Mouse (Mus musculus) neural tube, embryonic 14.5 days (tissue): ENCODE data around the gene Slc25a17. TPM values are rescaled to one million over a fixed set of nuclear protein-coding genes. Genes with fewer than 3 reads are reported as not detected.
A peak's percentile ranks its signal among the peaks of the same experiment; 100 is the strongest.

Experiments
- ATAC-seq: fragments of 200-750 bp; cut with Nextera tagmentation; 2 replicates; pipeline ENCODE4 v1.8.0; 2017; ENCODE audit warnings: low read depth, mild to moderate bottlenecking, moderate TSS enrichment, moderate library complexity
- H3K27ac ChIP-seq: fragments of 300-500 bp; sonication (generic); 2 replicates; pipeline ENCODE4 v1.5.1; 2014; ENCODE audit warnings: low read depth, mild to moderate bottlenecking, control low read depth, low read length, moderate library complexity, mixed read lengths
- H3K27me3 ChIP-seq: fragments of 300-500 bp; sonication (generic); 2 replicates; pipeline ENCODE4 v1.6.1; 2014; ENCODE audit warnings: low read length; ENCODE audit not compliant: control insufficient read depth, insufficient read depth
- H3K36me3 ChIP-seq: fragments of 300-500 bp; sonication (generic); 2 replicates; pipeline ENCODE4 v1.6.1; 2014; ENCODE audit warnings: low read length, mixed read lengths; ENCODE audit not compliant: control insufficient read depth, insufficient read depth
- H3K4me1 ChIP-seq: fragments of 300-500 bp; sonication (generic); 2 replicates; pipeline ENCODE4 v1.6.1; 2014; ENCODE audit warnings: low read length; ENCODE audit not compliant: control insufficient read depth, insufficient read depth
- H3K4me2 ChIP-seq: fragments of 300-500 bp; sonication (generic); 2 replicates; pipeline ENCODE4 v1.6.1; 2014; ENCODE audit warnings: mild to moderate bottlenecking, low read depth, low read length, control low read depth
- H3K4me3 ChIP-seq: fragments of 300-500 bp; sonication (generic); 2 replicates; pipeline ENCODE4 v1.5.1; 2014; ENCODE audit warnings: low read depth, low read length, control low read depth, mixed read lengths
- H3K9ac ChIP-seq: fragments of 300-500 bp; sonication (generic); replicated peaks from 2 replicates; pipeline ENCODE4 v1.6.1; 2014; ENCODE audit warnings: low read depth, mild to moderate bottlenecking, control low read depth, low read length, mixed read lengths
- H3K9me3 ChIP-seq: fragments of 300-500 bp; sonication (generic); 2 replicates; pipeline ENCODE4 v1.6.1; 2016; ENCODE audit warnings: low read length; ENCODE audit not compliant: control insufficient read depth
- WGBS: fragments of 180-500 bp; shearing (Covaris S2); extraction: QIAGEN DNeasy Blood & Tissue Kit; methylation state at CpG from one replicate; pipeline ENCODE4 v1.1.7; 2014; 5-methylcytosine and 5-hydroxymethylcytosine counted together
- polyA plus RNA-seq: library from polyadenylated mRNA; unstranded; fragments of >200 nt; fragmentation: Nextera tagmentation; extraction: Ambion mirVana; gene quantifications from 2 replicates; pipeline ENCODE4 v1.2.1, GENCODE M21; 2014

Slc25a17 gene
- polyA plus RNA-seq, 1 experiment from 2014 or later, result 157 TPM

DNA sequence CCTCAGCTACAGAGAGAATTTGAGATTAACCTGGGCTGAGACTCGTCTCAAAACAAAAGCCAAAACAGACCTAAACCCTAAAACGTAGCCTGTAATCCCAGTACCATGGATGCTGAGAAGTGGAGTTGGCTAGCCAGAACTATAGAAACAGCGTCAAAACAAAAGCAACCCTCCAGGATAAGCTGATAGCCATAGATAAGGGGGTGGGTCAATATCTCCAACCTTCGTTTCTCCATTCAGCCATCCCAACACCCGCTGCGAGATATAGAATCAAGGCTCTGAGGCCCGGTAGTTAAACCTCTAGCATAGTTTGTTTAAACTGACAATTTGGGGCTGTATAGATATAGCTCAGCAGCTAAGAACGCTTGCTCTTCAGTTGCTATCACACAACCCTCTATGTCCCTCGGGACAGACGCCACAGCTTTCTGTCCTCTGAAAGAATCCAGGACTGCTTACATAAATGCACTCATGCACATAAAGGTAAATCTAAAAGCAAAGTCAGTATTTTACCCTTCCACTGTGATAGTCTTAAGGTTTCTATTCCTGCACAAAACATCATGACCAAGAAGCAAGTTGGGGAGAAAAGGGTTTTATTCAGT is 904 bp upstream of the Slc25a17 start:
- Histone ChIP-seq H3K4me2 (peak overlapping the region; percentile 82; the same call in 1 of the 2 replicates), H3K4me3 (no peak overlapping the region), H3K27ac (peak overlapping the region; percentile 69; the same call in 1 of the 2 replicates), H3K4me1 (peaks cover 19% of the 10 kb centered on the region), H3K9ac (no peak overlapping the region), H3K9me3 (no peaks in the 10 kb centered on the region), H3K27me3 (no peaks in the 10 kb centered on the region), H3K36me3 (peaks cover 37% of the 10 kb centered on the region)
- ATAC-seq, result no peak
- 38% methylated on average over 10 of the region's 10 CpGs for WGBS

DNA sequence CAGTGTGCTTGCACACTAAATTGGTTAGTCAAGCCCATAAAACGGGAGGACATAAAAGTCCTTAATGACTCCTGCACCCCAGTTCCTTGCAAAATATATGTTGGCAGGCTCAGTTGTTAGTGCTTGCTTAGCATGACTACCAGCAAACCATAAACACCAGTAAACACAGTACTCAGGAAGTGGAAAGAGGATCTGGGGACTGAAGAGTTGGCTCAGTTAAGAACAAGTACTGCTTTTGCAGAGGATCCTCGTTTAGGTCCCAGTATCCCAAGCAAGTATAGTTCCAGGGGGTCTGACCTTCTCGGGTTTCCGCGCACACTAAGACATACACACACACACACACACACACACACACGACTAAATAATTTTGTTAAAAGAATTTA is 401 bp upstream of the Slc25a17 start:
- H3K9me3 ChIP-seq, result no peaks in the 10 kb centered on the region
- H3K9ac ChIP-seq, result no peak overlapping the region
- H3K36me3 ChIP-seq, result peaks cover 32% of the 10 kb centered on the region
- WGBS, result 39% methylated on average over 6 of the region's 6 CpGs
- H3K27me3 ChIP-seq, result no peaks in the 10 kb centered on the region
- peak overlapping the region; percentile 82 for H3K4me2 ChIP-seq
- peak overlapping the region; percentile 69; the same call in 1 of the 2 replicates for H3K27ac ChIP-seq
- peaks cover 19% of the 10 kb centered on the region for H3K4me1 ChIP-seq
- no peak; the same call in 1 of the 2 replicates for ATAC-seq
- H3K4me3 ChIP-seq, result peak overlapping the region; percentile 60

DNA sequence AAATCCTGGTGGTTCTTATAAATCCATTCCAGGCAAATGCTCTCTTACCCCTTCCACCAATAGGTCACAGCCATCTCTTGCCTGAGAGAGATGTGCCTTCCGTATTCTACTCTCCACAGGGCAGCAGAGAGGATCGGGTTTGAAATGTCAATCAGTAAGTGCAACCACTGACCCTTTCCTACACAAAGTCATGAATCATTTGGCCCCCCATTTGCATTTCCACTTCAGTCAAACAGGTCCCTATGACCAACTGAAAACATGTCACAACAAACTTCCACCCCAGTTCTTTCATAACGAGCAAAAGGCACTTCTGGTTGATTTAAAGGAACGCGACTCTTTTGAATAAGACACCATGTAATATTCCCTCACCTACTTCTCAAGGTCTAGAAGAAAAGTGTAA is 1.2 kb downstream of the Slc25a17 start:
- ATAC-seq, result no peak
- no peak overlapping the region for H3K9ac ChIP-seq
- H3K27me3 ChIP-seq, result no peaks in the 10 kb centered on the region
- H3K9me3 ChIP-seq, result no peaks in the 10 kb centered on the region
- H3K4me3 ChIP-seq, result no peak overlapping the region
- WGBS, result 85% methylated on average over 5 of the region's 5 CpGs
- H3K4me1 ChIP-seq, result peaks cover 19% of the 10 kb centered on the region
- H3K4me2 ChIP-seq, result peak overlapping the region; percentile 82
- H3K36me3 ChIP-seq, result peaks cover 16% of the 10 kb centered on the region
- H3K27ac ChIP-seq, result no peak overlapping the region

DNA sequence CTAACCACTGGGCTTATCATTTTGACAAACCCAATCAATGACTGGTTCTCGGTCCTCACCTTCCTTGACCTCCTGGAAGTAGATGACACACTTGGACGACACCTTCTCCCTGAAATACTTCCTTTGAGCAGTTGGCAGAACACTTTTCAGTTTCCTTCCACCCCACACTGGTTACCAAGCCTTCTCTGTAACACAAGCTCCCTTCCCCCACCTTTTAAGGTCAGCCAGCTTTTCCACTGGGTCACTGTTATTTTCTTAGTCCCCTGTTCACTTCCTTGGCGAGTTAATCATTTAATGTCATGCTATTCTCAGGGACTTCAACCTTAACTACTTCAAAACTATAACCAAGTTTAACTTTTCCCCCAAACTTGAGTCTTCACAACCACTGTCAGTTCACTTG is 1.7 kb downstream of the Slc25a17 start:
- Histone ChIP-seq H3K27ac (no peak overlapping the region), H3K27me3 (no peaks in the 10 kb centered on the region), H3K4me1 (peaks cover 19% of the 10 kb centered on the region), H3K9ac (no peak overlapping the region), H3K9me3 (no peaks in the 10 kb centered on the region), H3K4me2 (no peak overlapping the region), H3K4me3 (no peak overlapping the region), H3K36me3 (peaks cover 11% of the 10 kb centered on the region)
- 88% methylated on average over 3 of the region's 3 CpGs for WGBS
- ATAC-seq, result no peak

DNA sequence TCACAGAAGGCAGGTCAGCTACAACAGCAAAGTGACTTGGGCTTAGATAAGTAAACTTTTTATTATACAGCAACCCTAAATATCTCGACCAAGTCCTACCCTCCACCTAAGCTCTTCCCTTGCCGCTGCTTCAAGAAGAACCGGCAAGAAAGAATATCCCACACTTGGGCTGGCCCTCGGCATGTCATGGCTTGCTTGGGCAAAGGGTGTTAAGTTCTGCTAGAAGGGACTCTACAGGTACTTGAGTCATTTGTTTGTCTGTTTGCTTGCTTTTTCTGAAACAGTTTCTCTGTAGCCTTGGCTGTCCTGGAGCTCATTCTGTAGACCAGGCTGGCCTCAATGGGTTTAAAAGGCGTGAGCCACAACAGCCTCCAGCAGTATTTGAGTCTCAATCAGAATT is 3.7 kb downstream of the Slc25a17 start:
- H3K4me1 ChIP-seq, result peaks cover 19% of the 10 kb centered on the region
- no peaks in the 10 kb centered on the region for H3K9me3 ChIP-seq
- no peaks in the 10 kb centered on the region for H3K27me3 ChIP-seq
- H3K36me3 ChIP-seq, result no peaks in the 10 kb centered on the region
- WGBS, result 19% methylated on average over 5 of the region's 5 CpGs
- H3K4me2 ChIP-seq, result no peak overlapping the region
- H3K27ac ChIP-seq, result no peak overlapping the region
- H3K9ac ChIP-seq, result no peak overlapping the region
- no peak for ATAC-seq
- H3K4me3 ChIP-seq, result no peak overlapping the region

DNA sequence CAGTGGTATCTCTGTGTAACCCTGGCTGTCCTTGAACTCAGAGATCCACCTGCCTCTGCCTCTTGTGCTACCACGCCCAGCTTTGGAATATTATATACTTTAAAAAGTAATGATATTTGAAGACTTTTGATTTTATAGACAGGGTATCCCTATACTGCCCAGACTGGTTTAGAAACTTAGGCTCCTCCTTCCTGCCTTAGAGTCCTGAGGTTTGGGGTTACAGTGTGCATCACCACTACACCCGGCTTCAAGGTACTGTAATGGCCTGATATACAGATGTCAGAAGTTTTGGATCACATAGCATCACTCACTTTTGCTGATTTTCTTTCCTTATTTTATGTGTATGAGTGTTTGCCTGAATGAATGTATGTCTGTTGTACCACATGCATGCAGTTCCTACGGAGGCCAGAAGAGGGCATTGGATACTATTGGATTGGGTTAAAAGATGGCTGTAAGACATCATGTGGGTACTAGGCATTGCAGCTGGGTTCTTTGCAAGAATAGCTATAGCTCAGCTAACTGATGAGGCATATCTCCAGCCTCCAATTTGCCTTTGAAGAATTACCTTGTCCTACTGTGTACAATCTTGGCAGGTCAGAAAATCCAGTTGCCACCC is 5.4 kb downstream of the Slc25a17 start:
- 66% methylated on average over 3 of the region's 3 CpGs for WGBS
- no peak overlapping the region for H3K4me2 ChIP-seq
- H3K27me3 ChIP-seq, result no peaks in the 10 kb centered on the region
- no peaks in the 10 kb centered on the region for H3K9me3 ChIP-seq
- H3K27ac ChIP-seq, result no peak overlapping the region
- no peaks in the 10 kb centered on the region for H3K36me3 ChIP-seq
- no peak overlapping the region for H3K9ac ChIP-seq
- peaks cover 12% of the 10 kb centered on the region for H3K4me1 ChIP-seq
- H3K4me3 ChIP-seq, result no peak overlapping the region
- no peak for ATAC-seq

DNA sequence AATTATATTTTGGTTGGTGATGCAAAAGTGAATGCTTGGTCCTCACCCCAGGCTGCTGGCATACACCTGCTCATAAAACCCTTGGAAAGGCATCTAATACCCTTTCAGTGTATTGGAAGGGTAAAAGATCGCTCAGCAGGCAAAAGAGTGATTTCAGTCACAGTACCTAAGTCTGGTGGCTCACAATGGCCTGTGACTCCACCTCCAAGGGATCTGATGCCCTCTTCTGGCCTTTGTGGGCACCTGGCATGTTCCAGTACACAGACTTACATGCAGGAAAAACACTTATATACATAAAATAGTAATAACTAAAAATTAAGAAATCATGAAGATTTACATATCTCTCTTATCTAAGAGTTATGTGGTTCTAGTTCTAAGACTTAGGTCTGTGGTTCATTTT is 8.0 kb downstream of the Slc25a17 start:
- 75% methylated on average over 1 of the region's 1 CpGs for WGBS
- no peaks in the 10 kb centered on the region for H3K9me3 ChIP-seq
- no peak for ATAC-seq

DNA sequence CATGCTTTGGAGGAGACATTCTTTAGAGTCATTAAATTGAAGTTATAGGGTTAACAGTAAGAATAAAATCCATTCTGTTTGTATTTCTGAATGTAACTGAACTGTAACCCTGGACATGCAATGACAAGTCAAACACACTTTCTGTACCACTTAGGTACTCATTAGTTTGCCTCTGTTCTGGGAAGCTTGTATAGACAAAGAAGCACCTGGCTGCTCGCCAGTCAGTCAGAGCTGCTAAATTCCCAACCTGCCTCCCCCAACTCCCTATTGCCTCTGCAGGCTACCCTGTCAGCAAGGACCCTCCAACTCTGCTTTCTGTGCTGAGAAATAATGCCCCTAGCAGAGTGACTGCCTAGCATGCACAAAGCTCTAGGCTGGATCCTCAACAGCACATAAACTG is 10.2 kb downstream of the Slc25a17 start:
- H3K4me2 ChIP-seq, result no peak overlapping the region
- H3K27ac ChIP-seq, result no peak overlapping the region

More for the DNA sequence above, 8.0 kb downstream of the Slc25a17 start:
- Histone ChIP-seq H3K27me3 (no peaks in the 10 kb centered on the region), H3K4me3 (no peak overlapping the region), H3K36me3 (no peaks in the 10 kb centered on the region), H3K9ac (no peak overlapping the region), H3K27ac (no peak overlapping the region), H3K4me1 (0 out of 2 replicates have a peak, but pooled peaks cover 5% of the 10 kb centered on the region), H3K4me2 (no peak overlapping the region)

DNA sequence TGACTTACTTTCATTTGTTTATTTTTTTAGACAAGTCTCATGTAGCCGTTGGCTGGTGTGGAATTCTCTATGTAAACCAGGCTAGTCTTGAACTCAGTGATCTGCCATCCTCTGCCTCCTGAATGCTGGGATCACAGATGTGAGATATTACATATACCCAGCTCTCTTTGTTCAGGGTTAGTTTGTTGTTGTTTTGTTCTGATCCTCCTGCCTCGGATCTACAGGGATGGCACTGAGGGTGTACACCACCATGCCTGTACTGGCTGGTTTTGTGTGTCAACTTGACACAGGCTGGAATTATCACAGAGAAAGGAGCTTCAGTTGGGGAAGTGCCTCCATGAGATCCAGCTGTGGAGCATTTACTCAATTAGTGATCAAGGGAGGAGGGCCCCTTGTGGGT is 12.2 kb downstream of the Slc25a17 start:
- Histone ChIP-seq H3K27me3 (no peaks in the 10 kb centered on the region), H3K9me3 (no peaks in the 10 kb centered on the region), H3K36me3 (0 out of 2 replicates have a peak, but pooled peaks cover 4% of the 10 kb centered on the region), H3K4me1 (no peaks in the 10 kb centered on the region), H3K4me3 (no peak overlapping the region), H3K27ac (no peak overlapping the region), H3K9ac (no peak overlapping the region), H3K4me2 (no peak overlapping the region)
- 87% methylated on average over 2 of the region's 2 CpGs for WGBS
- no peak for ATAC-seq

More for the DNA sequence above, 10.2 kb downstream of the Slc25a17 start:
- no peaks in the 10 kb centered on the region for H3K27me3 ChIP-seq
- no peaks in the 10 kb centered on the region for H3K9me3 ChIP-seq
- H3K9ac ChIP-seq, result no peak overlapping the region
- H3K4me1 ChIP-seq, result no peaks in the 10 kb centered on the region
- no peak for ATAC-seq
- H3K4me3 ChIP-seq, result no peak overlapping the region
- H3K36me3 ChIP-seq, result no peaks in the 10 kb centered on the region
- WGBS, result 72% methylated on average over 1 of the region's 1 CpGs
